Mouse (Mus musculus) liver, adult 2 months (tissue): ENCODE measurements around the gene Aif1l.

ENCODE experiments used
- CTCF ChIP-seq: fragments of 200-500 bp; IDR thresholded peaks from 2 replicates; pipeline ENCODE4 v1.5.1; 2011; ENCODE audit warnings: low read depth, low read length, control low read depth
- POLR2A ChIP-seq: fragments of 200-500 bp; IDR thresholded peaks from 2 replicates; pipeline ENCODE4 v1.6.1; 2011; ENCODE audit warnings: low read length, control low read depth; ENCODE audit not compliant: insufficient read depth; ENCODE audit errors: extremely low read depth

- TF ChIP-seq CTCF: no peak
- no peak for TF ChIP-seq POLR2A
Measured at GRCm38 (mm10) chr2:31996060-31996459, 46.1 kb downstream of the Aif1l start.
